Mouse (Mus musculus) small intestine, adult 2 months (tissue): ENCODE results near the gene Zfp580.

ENCODE experiments used
- CTCF ChIP-seq: fragments of 200-500 bp; IDR thresholded peaks from 2 replicates; pipeline ENCODE4 v1.5.1; 2012; ENCODE audit warnings: low read depth, mild to moderate bottlenecking, control low read depth, inconsistent platforms, low read length, moderate library complexity, mixed read lengths; ENCODE audit not compliant: insufficient replicate concordance, insufficient read length; ENCODE audit errors: extremely low read depth
- POLR2A ChIP-seq: fragments of 200-500 bp; IDR thresholded peaks from 2 replicates; pipeline ENCODE4 v1.6.1; 2012; ENCODE audit warnings: low read depth, mild to moderate bottlenecking, control low read depth, inconsistent platforms, low read length, moderate library complexity

DNA sequence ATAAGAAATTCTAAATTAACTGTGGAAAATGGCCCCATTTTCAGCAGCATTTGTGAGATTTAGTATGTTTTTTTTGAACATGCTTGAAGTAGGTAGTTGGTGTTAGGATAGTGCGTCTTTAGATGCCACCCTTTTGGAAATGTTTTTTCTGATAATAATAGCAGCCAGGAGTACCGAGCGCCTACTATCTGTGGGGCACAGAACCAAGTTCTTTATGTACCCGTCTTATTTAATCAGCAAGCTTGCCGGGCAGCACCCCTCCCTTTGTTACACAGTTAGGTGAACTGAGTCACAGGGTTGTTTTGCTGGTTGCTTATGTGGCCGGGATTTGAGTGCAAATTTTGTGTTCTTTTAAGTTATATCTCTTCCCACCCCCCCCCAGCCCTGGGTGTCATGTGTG, 29.9 kb downstream of the Zfp580 start:
- TF ChIP-seq POLR2A, result no peak
- no peak for TF ChIP-seq CTCF
